Mouse (Mus musculus) lung, postnatal 0 days (tissue): ENCODE measurements around the gene Aprt. TPM values are rescaled to one million over a fixed set of nuclear protein-coding genes. Genes with fewer than 3 reads are reported as not detected.

Source experiments
- ATAC-seq: fragments of 200-750 bp; cut with Nextera tagmentation; 2 replicates; pipeline ENCODE4 v1.8.0; 2017; ENCODE audit warnings: moderate library complexity
- DNase-seq: peaks from one replicate; pipeline ENCODE4 v3.0.0-alpha.2; 2016; ENCODE audit warnings: low spot score
- H3K27ac ChIP-seq: fragments of 300-500 bp; sonication (generic); 2 replicates; pipeline ENCODE4 v1.5.1; 2014; ENCODE audit warnings: antibody characterized with exemption, mild to moderate bottlenecking, low read length, mixed read lengths
- H3K27me3 ChIP-seq: fragments of 300-500 bp; sonication (generic); replicated peaks from 2 replicates; pipeline ENCODE4 v1.6.1; 2014; ENCODE audit warnings: low read length, mixed read lengths; ENCODE audit not compliant: insufficient read depth
- H3K36me3 ChIP-seq: fragments of 300-500 bp; sonication (generic); 2 replicates; pipeline ENCODE4 v1.6.1; 2014; ENCODE audit warnings: low read length, mixed read lengths; ENCODE audit not compliant: insufficient read depth
- H3K4me1 ChIP-seq: fragments of 300-500 bp; sonication (generic); 2 replicates; pipeline ENCODE4 v1.6.1; 2014; ENCODE audit warnings: antibody characterized with exemption, low read depth, low read length, mixed read lengths; ENCODE audit not compliant: insufficient read depth
- H3K4me2 ChIP-seq: fragments of 300-500 bp; sonication (generic); replicated peaks from 2 replicates; pipeline ENCODE4 v1.6.1; 2014; ENCODE audit warnings: low read depth, mild to moderate bottlenecking, low read length, moderate library complexity, mixed read lengths
- H3K4me3 ChIP-seq: fragments of 300-500 bp; sonication (generic); 2 replicates; pipeline ENCODE4 v1.5.1; 2014; ENCODE audit warnings: low read depth, low read length
- H3K9ac ChIP-seq: fragments of 300-500 bp; sonication (generic); replicated peaks from 2 replicates; pipeline ENCODE4 v1.6.1; 2014; ENCODE audit warnings: low read depth, mild to moderate bottlenecking
- H3K9me3 ChIP-seq: fragments of 300-500 bp; sonication (generic); 2 replicates; pipeline ENCODE4 v1.6.1; 2016; ENCODE audit warnings: low read length, mixed read lengths
- CTCF ChIP-seq: IDR thresholded peaks from 2 replicates; pipeline ENCODE4 v1.5.1; 2016; ENCODE audit warnings: antibody characterized with exemption, mild to moderate bottlenecking
- EP300 ChIP-seq: IDR thresholded peaks from 2 replicates; pipeline ENCODE4 v1.6.1; 2016; ENCODE audit warnings: antibody characterized with exemption, mild to moderate bottlenecking, control low read depth
- WGBS: fragments of 180-500 bp; shearing (Covaris S2); extraction: QIAGEN DNeasy Blood & Tissue Kit; methylation state at CpG from one replicate; pipeline ENCODE4 v1.1.7; 2014; 5-methylcytosine and 5-hydroxymethylcytosine counted together
- polyA plus RNA-seq: library from polyadenylated mRNA; unstranded; fragments of >200 nt; fragmentation: Nextera tagmentation; extraction: Ambion mirVana; gene quantifications from 2 replicates; pipeline ENCODE4 v1.2.1, GENCODE M21; 2015

Gene Aprt
- polyA plus RNA-seq, 1 experiment from 2014 or later = 206 TPM

- peak; percentile 97 for TF ChIP-seq EP300
- no peak for TF ChIP-seq CTCF
- H3K9me3 ChIP-seq = no peaks in the 10 kb centered on the region
- ATAC-seq (peak; percentile 94), DNase-seq (peak; percentile 94)
- no peak overlapping the region for H3K9ac ChIP-seq
- WGBS = 4% methylated on average over 6 of the region's 6 CpGs
- H3K4me3 ChIP-seq = no peak overlapping the region
- H3K27me3 ChIP-seq = no peaks in the 10 kb centered on the region
- H3K27ac ChIP-seq = peak overlapping the region; percentile 88
- no peak overlapping the region; the same call in 1 of the 2 replicates for H3K4me2 ChIP-seq
- no peaks in the 10 kb centered on the region for H3K36me3 ChIP-seq
- peaks cover 26% of the 10 kb centered on the region; the same call in 1 of the 2 replicates for H3K4me1 ChIP-seq
Measured at GRCm38 (mm10) chr8:122537033-122537432, 39.7 kb downstream of the Aprt start.

GRCm38 (mm10) chr8:122531312-122531711, 45.4 kb downstream of the Aprt start:
- Histone ChIP-seq H3K27me3 (no peaks in the 10 kb centered on the region), H3K36me3 (no peaks in the 10 kb centered on the region), H3K4me1 (peaks cover 23% of the 10 kb centered on the region), H3K4me3 (no peak overlapping the region), H3K9ac (no peak overlapping the region), H3K9me3 (no peaks in the 10 kb centered on the region), H3K27ac (peak overlapping the region; percentile 77), H3K4me2 (no peak overlapping the region)
- peak; percentile 65; the same call in 1 of the 2 replicates for TF ChIP-seq EP300
- TF ChIP-seq CTCF = no peak
- DNase-seq (peak; percentile 64), ATAC-seq (peak; percentile 20; the same call in 1 of the 2 replicates)
- WGBS = 55% methylated on average over 8 of the region's 8 CpGs

- Histone ChIP-seq H3K4me3 (no peak overlapping the region), H3K27ac (no peak overlapping the region), H3K27me3 (no peaks in the 10 kb centered on the region), H3K36me3 (no peaks in the 10 kb centered on the region), H3K4me1 (peaks cover 45% of the 10 kb centered on the region), H3K4me2 (no peak overlapping the region), H3K9me3 (no peaks in the 10 kb centered on the region), H3K9ac (no peak overlapping the region)
- 77% methylated on average over 4 of the region's 4 CpGs for WGBS
- TF ChIP-seq CTCF = no peak
- TF ChIP-seq EP300 = no peak
- ATAC-seq (no peak), DNase-seq (peak; percentile 6)
Measured at GRCm38 (mm10) chr8:122529159-122529558, 47.5 kb downstream of the Aprt start.

- peak; percentile 45 for DNase-seq
- H3K9ac ChIP-seq = no peak overlapping the region
- no peak for ATAC-seq
- no peaks in the 10 kb centered on the region for H3K9me3 ChIP-seq
- WGBS = 87% methylated on average over 3 of the region's 3 CpGs
- no peak overlapping the region for H3K4me2 ChIP-seq
- peaks cover 57% of the 10 kb centered on the region for H3K4me1 ChIP-seq
- no peak overlapping the region for H3K4me3 ChIP-seq
- peak overlapping the region; percentile 90 for H3K27ac ChIP-seq
- TF ChIP-seq CTCF = peak; percentile 18; the same call in 1 of the 2 replicates
- no peak for TF ChIP-seq EP300
- H3K27me3 ChIP-seq = no peaks in the 10 kb centered on the region
- no peaks in the 10 kb centered on the region for H3K36me3 ChIP-seq
Measured at GRCm38 (mm10) chr8:122527937-122528336, 48.8 kb downstream of the Aprt start.

- H3K36me3 ChIP-seq = no peaks in the 10 kb centered on the region
- 33% methylated on average over 7 of the region's 7 CpGs for WGBS
- H3K27ac ChIP-seq = peak overlapping the region; percentile 90
- H3K9me3 ChIP-seq = no peaks in the 10 kb centered on the region
- no peak overlapping the region for H3K4me3 ChIP-seq
- ATAC-seq (peak; percentile 82), DNase-seq (peak; percentile 90)
- no peak overlapping the region for H3K4me2 ChIP-seq
- H3K4me1 ChIP-seq = peaks cover 53% of the 10 kb centered on the region
- no peak for TF ChIP-seq CTCF
- peak; percentile 75; the same call in 1 of the 2 replicates for TF ChIP-seq EP300
- H3K9ac ChIP-seq = no peak overlapping the region
- H3K27me3 ChIP-seq = no peaks in the 10 kb centered on the region
Measured at GRCm38 (mm10) chr8:122526526-122527170, 50.1 kb downstream of the Aprt start.

- Histone ChIP-seq H3K27ac (peak overlapping the region; percentile 90), H3K36me3 (no peaks in the 10 kb centered on the region), H3K9me3 (no peaks in the 10 kb centered on the region), H3K9ac (no peak overlapping the region), H3K4me2 (no peak overlapping the region), H3K4me1 (peaks cover 47% of the 10 kb centered on the region), H3K27me3 (no peaks in the 10 kb centered on the region), H3K4me3 (no peak overlapping the region)
- WGBS = 33% methylated on average over 3 of the region's 3 CpGs
- DNase-seq (peak; percentile 64), ATAC-seq (peak; percentile 53)
- TF ChIP-seq CTCF (no peak), EP300 (no peak)
Measured at GRCm38 (mm10) chr8:122526084-122526483, 50.6 kb downstream of the Aprt start.
